Mouse (Mus musculus) lung, postnatal 0 days (tissue): ENCODE results near the gene Cog3.

ENCODE experiments used
- CTCF ChIP-seq: IDR thresholded peaks from 2 replicates; pipeline ENCODE4 v1.5.1; 2016; ENCODE audit warnings: antibody characterized with exemption, mild to moderate bottlenecking
- EP300 ChIP-seq: IDR thresholded peaks from 2 replicates; pipeline ENCODE4 v1.6.1; 2016; ENCODE audit warnings: antibody characterized with exemption, mild to moderate bottlenecking, control low read depth

DNA sequence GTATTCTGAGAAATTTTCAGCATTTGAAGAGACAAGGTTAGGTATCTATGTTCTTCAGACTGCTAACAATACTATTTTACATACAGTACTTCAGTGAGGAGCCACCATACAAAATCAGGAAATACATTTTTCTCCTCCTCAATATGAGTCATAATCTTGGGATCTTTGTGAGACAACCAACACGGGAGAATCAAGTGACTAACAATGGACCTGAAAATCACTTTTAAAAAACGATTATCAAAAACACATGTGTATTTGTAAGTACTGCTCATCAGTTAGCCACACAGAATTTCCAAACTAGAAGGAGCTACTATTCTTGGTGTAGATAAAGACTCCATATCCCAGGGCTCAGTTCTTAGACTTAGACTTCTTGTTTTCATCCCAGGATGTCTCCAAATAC is 23.0 kb downstream of the Cog3 start:
- TF ChIP-seq CTCF (no peak), EP300 (no peak)
